Mouse (Mus musculus): Measurements from ENCODE around the gene Agap3. TPM values are rescaled to one million over a fixed set of nuclear protein-coding genes. Genes with fewer than 3 reads are reported as not detected.

Agap3 gene
- polyA plus RNA-seq, 1 experiment: 17.2 TPM

DNA sequence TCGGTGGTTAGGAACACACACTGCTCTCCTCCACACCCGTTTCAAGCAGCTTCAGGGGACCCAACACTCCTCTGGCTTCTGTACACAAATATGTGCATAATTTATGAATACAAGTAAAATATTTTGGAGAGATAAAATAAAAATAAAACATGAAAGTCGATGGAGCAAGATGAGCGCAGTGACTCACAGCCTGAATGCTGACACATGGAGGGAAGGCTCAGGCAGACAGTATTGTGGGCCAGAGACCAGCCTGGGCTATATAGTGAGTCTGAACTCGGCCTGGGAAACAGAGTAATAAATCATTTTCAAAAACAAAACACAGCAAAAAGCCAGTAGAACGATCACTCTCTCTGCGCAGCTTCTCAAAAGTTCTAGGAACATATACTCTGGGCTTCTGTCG is 69.4 kb downstream of the Agap3 start:
- no peak for TF ChIP-seq TAL1 (IDR thresholded peaks at IDR 0.05; ENCODE audit: low read length)
- TF ChIP-seq GATA1 (IDR thresholded peaks at IDR 0.05; ENCODE audit: low read length): no peak
- H3K27me3 ChIP-seq (ENCODE audit: control insufficient read depth): peaks cover 69% of the 10 kb centered on the region
- H3K4me3 ChIP-seq (replicated peaks): no peak overlapping the region
- peaks cover 2% of the 10 kb centered on the region; the same call in 1 of the 2 replicates for H3K4me1 ChIP-seq (ENCODE audit: control insufficient read depth)
- H3K9me3 ChIP-seq (ENCODE audit: control insufficient read depth, low read length): no peaks in the 10 kb centered on the region; the same call in 1 of the 2 replicates
- H3K36me3 ChIP-seq (ENCODE audit: control insufficient read depth): no peaks in the 10 kb centered on the region

DNA sequence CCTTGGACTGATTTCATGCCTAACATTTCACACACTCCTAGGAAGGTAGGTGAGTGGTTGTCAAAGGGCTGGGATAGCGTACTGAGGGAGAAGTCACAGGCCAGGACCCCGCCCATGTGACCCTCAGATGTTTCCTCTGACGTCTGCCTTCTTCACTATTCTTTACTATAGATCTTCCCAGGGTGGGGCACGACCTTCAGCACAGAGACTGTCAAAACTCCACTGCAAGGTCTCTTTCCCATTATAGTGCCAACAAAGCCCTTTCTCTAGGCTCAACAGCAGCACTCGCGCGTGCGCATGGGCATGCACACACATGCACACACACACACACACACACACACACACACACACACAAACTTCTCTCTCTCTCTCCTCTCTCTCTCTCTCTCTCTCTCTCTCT is 71.8 kb downstream of the Agap3 start:
- H3K36me3 ChIP-seq (ENCODE audit: control insufficient read depth): no peaks in the 10 kb centered on the region
- H3K27me3 ChIP-seq (ENCODE audit: control insufficient read depth): peaks cover 85% of the 10 kb centered on the region
- H3K4me3 ChIP-seq (replicated peaks): no peak overlapping the region
- no peaks in the 10 kb centered on the region; the same call in 1 of the 2 replicates for H3K9me3 ChIP-seq (ENCODE audit: control insufficient read depth, low read length)
- H3K4me1 ChIP-seq (ENCODE audit: control insufficient read depth): peaks cover 2% of the 10 kb centered on the region; the same call in 1 of the 2 replicates
- TF ChIP-seq TAL1 (IDR thresholded peaks at IDR 0.05; ENCODE audit: low read length) (no peak), GATA1 (IDR thresholded peaks at IDR 0.05; ENCODE audit: low read length) (no peak)

DNA sequence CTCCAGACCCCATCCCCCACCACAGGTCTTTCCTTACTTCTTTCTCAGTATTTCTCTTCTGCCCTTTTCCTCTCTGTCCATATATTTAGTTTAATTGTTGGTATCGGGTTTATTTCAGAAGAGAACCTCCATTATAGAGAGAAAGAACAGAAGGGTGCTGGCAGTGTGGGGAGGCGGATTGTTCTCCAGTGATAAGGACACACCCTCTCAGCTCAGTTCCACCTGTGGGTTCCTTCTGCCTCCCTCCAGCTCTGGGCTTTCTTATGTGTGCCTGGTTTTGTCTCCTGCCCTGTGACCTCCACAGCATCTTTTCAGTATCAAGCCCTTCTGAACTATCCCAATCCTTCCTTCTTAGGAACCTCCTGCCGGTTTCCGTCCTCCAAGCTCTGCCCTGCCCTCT is 72.5 kb downstream of the Agap3 start:
- TF ChIP-seq GATA1 (IDR thresholded peaks at IDR 0.05; ENCODE audit: low read length) (no peak), TAL1 (IDR thresholded peaks at IDR 0.05; ENCODE audit: low read length) (no peak)
- Histone ChIP-seq H3K4me1 (ENCODE audit: control insufficient read depth) (peaks cover 2% of the 10 kb centered on the region; the same call in 1 of the 2 replicates), H3K4me3 (replicated peaks) (no peak overlapping the region), H3K27me3 (ENCODE audit: control insufficient read depth) (peaks cover 92% of the 10 kb centered on the region), H3K36me3 (ENCODE audit: control insufficient read depth) (no peaks in the 10 kb centered on the region), H3K9me3 (ENCODE audit: control insufficient read depth, low read length) (no peaks in the 10 kb centered on the region; the same call in 1 of the 2 replicates)

DNA sequence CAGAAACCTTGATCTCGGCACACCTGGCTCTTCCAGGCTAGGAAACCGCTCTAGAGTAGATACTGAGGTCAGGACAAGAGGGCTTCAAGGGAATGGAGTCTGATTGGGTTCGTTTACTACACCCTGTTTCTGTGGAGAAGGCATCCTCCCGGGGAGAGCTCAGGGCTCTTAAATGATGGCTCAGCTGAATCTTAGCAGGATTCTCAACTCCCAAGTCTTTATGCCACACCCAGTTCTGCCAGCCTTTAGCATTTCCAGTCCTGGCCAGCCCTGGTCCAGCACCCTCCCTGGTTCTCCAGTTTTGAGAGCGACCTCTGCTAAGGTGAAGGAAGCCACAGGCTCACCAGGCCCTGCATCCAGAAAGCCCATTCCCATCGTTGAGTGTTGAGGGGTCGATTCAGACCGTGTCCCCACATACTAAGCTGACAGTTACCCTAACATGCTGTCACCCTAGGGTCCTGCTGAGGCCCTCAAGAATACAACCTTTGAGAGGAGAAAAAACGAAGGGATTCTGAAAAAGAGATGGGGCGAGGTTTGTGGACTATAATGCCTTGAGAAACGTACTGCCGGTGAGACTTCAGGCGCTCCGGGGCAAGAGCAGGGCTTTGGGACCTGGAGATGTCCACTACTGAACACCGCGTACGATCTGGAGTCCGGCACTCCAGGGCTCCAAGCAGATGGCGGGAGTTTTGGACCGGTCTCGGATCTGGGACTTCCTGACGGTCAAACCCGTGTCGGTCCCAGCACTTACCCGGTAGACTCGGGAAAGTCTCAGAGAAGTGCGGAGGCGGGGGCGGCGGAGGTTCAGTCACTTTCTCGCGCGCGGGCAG is 73.6 kb downstream of the Agap3 start:
- Histone ChIP-seq H3K9me3 (ENCODE audit: control insufficient read depth, low read length) (no peaks in the 10 kb centered on the region; the same call in 1 of the 2 replicates), H3K4me3 (replicated peaks) (no peak overlapping the region), H3K4me1 (ENCODE audit: control insufficient read depth) (peaks cover 2% of the 10 kb centered on the region; the same call in 1 of the 2 replicates), H3K36me3 (ENCODE audit: control insufficient read depth) (no peaks in the 10 kb centered on the region), H3K27me3 (ENCODE audit: control insufficient read depth) (peaks cover 89% of the 10 kb centered on the region)
- TF ChIP-seq TAL1 (IDR thresholded peaks at IDR 0.05; ENCODE audit: low read length) (no peak), GATA1 (IDR thresholded peaks at IDR 0.05; ENCODE audit: low read length) (no peak)

DNA sequence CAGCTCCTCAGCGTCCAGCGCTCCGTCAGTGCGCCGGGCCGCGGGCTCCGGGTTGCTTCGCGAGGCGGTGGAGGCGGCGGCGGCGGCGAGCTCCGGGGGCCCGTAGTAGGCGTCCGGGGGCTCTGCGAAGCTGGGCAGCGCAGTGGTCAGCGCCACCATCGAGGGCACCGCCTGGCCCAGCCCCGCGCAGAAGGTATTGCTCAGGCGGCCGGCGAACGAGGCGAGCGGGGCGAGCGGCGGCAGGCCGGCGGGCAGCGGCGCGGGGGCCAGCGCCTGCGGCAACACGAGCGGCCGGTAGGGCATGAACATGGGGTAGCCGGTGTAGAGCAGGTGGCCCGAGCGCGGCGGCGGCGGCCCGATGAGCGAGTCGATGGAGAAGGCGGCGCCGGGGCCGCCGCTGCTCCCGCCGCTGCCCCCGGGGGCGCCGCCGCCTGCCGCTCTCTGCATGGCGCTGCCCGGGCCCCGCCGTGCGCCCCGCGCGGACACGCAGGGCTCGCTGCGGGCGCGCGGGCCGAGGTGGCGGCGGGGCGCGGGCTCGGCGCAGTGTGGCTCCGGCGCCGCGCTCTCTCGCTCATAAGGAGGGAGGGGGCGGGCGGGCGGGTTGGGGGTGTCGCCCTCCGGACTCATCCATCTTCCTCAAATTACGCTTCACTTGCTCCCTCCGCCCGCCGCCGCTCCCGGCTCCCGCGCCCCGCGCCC is 74.4 kb downstream of the Agap3 start:
- Histone ChIP-seq H3K36me3 (ENCODE audit: control insufficient read depth) (no peaks in the 10 kb centered on the region), H3K27me3 (ENCODE audit: control insufficient read depth) (peaks cover 90% of the 10 kb centered on the region), H3K9me3 (ENCODE audit: control insufficient read depth, low read length) (no peaks in the 10 kb centered on the region; the same call in 1 of the 2 replicates), H3K4me3 (replicated peaks) (no peak overlapping the region), H3K4me1 (ENCODE audit: control insufficient read depth) (peaks cover 2% of the 10 kb centered on the region; the same call in 1 of the 2 replicates)
- TF ChIP-seq TAL1 (IDR thresholded peaks at IDR 0.05; ENCODE audit: low read length) (no peak), GATA1 (IDR thresholded peaks at IDR 0.05; ENCODE audit: low read length) (no peak)

DNA sequence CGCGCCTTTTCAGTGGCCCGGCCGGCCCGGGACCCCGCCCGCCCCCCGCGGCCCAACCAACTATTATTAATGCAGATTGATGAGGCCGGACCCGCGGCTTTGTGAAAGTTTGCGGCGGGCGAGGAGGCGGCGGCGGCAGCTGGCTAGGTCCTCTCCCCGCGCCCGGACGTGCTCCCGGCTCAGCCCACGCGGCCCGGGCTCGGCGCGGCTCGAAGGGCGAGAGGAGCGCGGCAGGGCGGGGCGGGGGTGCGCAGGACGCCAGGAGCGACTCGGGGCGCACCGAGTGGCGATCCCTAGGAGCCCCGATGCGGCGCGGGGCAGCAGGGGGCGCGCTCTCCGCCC is 74.9 kb downstream of the Agap3 start, which contains the start of gene Gbx1:
Gbx1 (minus strand) TSS at position 314 of the 342 bp plus-strand sequence.
- H3K4me3 ChIP-seq (replicated peaks): no peak within 1 kb of the TSS
- peaks cover 89% of the 10 kb centered on the region for H3K27me3 ChIP-seq (ENCODE audit: control insufficient read depth)
- TF ChIP-seq TAL1 (IDR thresholded peaks at IDR 0.05; ENCODE audit: low read length): no peak
- no peak for TF ChIP-seq GATA1 (IDR thresholded peaks at IDR 0.05; ENCODE audit: low read length)
- H3K4me1 ChIP-seq (ENCODE audit: control insufficient read depth): peaks cover 2% of the 10 kb centered on the region; the same call in 1 of the 2 replicates
- no peaks in the 10 kb centered on the region; the same call in 1 of the 2 replicates for H3K9me3 ChIP-seq (ENCODE audit: control insufficient read depth, low read length)
- no peaks in the 10 kb centered on the region for H3K36me3 ChIP-seq (ENCODE audit: control insufficient read depth)

DNA sequence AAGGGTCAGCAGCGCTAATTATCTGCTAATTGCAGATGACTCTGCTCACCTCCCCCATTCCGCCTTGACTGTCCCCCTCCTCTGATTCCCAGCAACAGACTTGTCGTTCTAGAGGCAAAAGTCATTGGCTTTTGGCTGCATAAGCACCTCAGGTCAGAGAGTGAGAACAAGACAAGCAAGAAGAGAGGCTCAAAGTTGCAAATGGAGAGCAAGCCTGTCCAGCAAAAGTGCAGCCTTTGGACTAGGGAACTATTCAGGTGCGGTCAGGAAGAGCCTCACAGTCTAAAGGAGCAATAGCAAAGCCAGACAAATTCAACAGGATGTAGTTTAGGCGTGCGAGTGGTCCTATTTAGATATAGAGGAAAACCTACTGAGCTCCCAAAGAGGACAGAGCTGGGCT is 75.8 kb downstream of the Agap3 start:
- H3K27me3 ChIP-seq (ENCODE audit: control insufficient read depth): peaks cover 81% of the 10 kb centered on the region
- H3K9me3 ChIP-seq (ENCODE audit: control insufficient read depth, low read length): no peaks in the 10 kb centered on the region; the same call in 1 of the 2 replicates
- no peaks in the 10 kb centered on the region for H3K36me3 ChIP-seq (ENCODE audit: control insufficient read depth)
- H3K4me1 ChIP-seq (ENCODE audit: control insufficient read depth): peaks cover 2% of the 10 kb centered on the region; the same call in 1 of the 2 replicates
- TF ChIP-seq TAL1 (IDR thresholded peaks at IDR 0.05; ENCODE audit: low read length): no peak
- TF ChIP-seq GATA1 (IDR thresholded peaks at IDR 0.05; ENCODE audit: low read length): no peak
- no peak overlapping the region for H3K4me3 ChIP-seq (replicated peaks)

DNA sequence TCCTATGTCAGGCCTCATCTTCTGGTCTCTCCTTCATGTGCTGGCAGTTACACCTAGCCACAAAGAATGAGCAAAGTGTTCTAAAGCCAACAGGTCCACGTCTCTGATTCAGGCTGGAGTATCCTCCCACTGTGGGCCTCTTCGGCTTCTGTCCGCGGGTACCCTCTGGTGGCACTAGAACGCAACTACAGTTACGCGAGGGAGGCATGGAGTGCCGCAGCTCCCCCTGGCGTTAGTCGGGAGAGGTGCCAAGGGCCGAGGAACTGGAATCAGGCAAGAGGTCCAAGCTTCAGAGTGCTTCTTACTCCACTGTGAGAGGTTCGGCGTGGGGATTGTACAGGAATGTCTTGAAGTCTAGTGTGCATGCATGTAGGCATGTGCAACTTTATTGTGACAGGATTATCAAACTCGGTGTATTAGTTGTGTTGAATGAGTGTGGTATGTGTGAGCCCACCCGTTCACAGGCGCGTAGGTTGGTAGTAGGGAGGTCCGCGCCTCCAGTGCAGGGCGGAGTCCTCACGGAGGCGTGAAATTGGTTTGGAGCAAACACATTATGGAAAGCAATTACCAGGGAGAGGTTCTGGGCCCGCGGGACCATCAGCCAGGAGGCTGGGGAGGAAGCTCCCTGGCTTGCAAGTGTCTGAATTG is 78.2 kb downstream of the Agap3 start:
- Histone ChIP-seq H3K4me1 (ENCODE audit: control insufficient read depth) (no peaks in the 10 kb centered on the region), H3K27me3 (ENCODE audit: control insufficient read depth) (peaks cover 61% of the 10 kb centered on the region), H3K36me3 (ENCODE audit: control insufficient read depth) (no peaks in the 10 kb centered on the region), H3K4me3 (replicated peaks) (no peak overlapping the region), H3K9me3 (ENCODE audit: control insufficient read depth, low read length) (no peaks in the 10 kb centered on the region; the same call in 1 of the 2 replicates)
- TF ChIP-seq GATA1 (IDR thresholded peaks at IDR 0.05; ENCODE audit: low read length) (no peak), TAL1 (IDR thresholded peaks at IDR 0.05; ENCODE audit: low read length) (no peak)

Data from erythroblast, embryonic 14.5 days (primary cell).